Mouse (Mus musculus): ENCODE results near the gene Cdk2ap2. TPM values are rescaled to one million over a fixed set of nuclear protein-coding genes. Genes with fewer than 3 reads are reported as not detected.
"Not testable (repeated sequence)": the region's sequence is repeated elsewhere in the genome, so short reads cannot be mapped to it uniquely, and the experiment has no call there.

Gene Cdk2ap2
- total RNA-seq, 4 experiments from 2014 or later: 100 to 146 (median 129) TPM

DNA sequence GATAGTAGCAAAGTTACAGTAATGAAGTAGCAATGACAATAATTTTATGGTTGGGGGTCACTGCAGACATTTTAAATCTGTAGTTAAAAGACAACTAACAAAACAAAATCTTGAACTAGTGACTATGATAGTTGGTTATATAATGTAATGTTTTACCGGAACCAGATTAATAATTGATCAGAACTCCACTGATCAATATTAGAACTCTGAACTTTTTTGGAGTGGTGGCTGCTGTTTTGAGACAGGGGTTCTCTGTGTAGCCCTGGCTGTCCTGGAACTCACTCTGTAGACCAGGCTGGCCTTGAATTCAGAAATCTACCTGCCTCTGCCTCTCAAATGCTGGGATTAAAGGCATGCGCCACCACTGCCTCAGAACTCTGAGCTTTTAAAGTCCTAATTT lies 28.7 kb upstream of the Cdk2ap2 start:
- not testable (repeated sequence) for DNase-seq

- DNase-seq: no peak
These were observed 28.1 kb upstream of the Cdk2ap2 start for GRCm38 (mm10) chr19:4068717-4069410.

- DNase-seq: no peak
These were observed 26.7 kb upstream of the Cdk2ap2 start for GRCm38 (mm10) chr19:4070311-4070710.

DNA sequence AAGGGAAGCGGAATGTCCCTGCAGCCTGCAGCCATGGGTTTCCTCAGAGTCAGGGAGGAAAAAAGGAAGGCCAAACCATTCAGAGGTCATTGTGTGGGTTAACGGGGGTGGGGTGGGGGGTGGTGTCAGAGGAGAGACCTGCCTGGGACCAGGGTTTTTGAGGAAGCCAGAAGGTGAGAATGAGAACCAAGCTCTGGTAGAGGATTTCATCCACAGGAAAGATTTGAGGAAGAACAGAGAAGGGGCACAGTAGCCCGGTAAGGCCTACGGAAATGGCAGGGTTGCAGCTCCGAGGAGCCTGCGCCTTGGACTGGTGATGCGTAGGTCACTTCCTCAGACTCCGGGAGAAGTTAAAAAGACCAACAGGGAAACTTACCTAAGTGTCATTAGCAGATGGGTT lies 26.2 kb upstream of the Cdk2ap2 start:
- no peak for DNase-seq

GRCm38 (mm10) chr19:4071406-4071805 lies 25.6 kb upstream of the Cdk2ap2 start:
- no peak for DNase-seq

GRCm38 (mm10) chr19:4072706-4073424 lies 24.1 kb upstream of the Cdk2ap2 start:
- no peak for DNase-seq

- DNase-seq: no peak
These were observed 21.5 kb upstream of the Cdk2ap2 start for GRCm38 (mm10) chr19:4075531-4075930.

DNA sequence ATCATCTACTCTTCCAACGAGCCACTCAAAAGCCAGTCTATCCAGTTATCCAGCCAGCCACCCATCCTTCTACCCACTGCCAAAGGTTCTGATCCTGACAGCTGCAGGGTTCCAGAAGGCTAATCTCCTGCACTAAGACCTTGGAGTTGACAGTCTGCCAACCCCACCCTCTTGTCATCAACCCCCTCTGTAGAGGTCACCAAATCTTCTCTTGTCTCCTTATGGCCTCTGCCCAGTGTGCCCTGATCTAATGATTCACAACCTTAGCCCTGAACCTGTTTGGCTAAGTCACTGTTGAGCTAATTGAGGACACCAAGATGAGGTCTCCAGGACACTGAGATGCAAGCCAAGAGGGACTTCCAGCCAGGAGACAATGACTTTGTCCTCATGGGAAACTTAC lies 17.4 kb upstream of the Cdk2ap2 start:
- DNase-seq: no peak

DNA sequence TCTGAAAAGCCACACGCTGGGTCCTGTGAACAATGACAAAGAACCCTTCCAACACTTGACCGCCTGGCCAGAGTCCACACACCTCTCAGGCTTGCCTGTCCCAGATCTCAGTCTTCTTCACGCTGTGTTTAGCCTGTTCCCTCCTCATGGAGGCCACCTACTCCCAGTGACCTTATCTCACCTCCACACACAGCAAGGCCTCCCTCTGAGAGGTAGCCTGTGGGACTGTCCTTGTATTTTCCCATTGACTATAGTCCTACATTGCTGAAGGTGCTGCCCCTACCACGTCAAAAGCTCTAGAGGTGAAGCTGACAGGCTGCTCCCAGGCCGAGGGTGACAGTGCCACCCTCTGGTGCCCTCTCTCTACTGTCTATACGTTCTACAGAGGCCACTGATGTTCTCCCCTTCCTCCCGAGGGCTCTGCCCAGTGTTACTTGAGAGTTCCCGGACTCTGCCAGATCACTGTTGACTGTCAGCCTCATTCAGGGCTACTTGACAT lies 16.4 kb upstream of the Cdk2ap2 start:
- no peak for DNase-seq

- no peak for DNase-seq
These were observed 15.6 kb upstream of the Cdk2ap2 start, which contains the start of gene Cabp2 for GRCm38 (mm10) chr19:4081394-4081793. Gene Cabp2 (plus strand): TSS chr19:4081578.

DNA sequence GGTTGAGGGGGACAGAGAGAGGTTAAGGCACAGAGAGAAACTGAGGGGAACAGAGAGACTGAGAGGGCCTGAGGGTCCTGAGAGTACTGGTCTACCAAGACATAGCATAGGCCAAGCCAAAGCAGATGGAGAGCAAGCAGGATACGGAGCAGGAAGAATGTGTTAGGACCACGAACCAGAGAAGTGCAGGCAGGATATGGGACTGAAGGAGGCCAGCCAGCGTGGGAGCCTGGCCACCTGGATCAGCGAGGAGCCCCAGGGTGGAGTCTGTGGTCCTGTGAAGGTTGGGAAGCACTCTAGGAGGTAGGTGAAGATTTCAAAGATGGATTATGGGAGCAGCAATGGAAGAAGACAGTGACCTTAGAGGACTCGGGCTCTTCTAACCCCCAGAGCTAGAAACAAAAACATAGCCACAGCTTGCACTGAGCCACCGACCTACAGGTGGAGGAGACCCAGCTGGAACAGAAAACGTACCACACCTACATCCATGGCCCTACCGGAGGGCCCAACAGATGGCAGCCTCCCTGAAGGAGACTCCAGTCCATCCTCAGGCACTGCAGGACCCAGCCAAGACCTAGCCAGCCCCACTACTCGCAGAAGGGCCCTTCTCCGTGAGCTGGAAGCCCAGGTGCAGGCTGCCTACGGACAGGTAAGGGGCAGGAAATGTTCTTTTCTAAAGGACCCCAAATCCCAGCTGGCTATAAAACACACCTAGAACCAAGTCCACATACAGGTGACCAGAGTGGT lies 14.6 kb upstream of the Cdk2ap2 start:
- no peak for DNase-seq

- no peak for DNase-seq
These were observed 13.7 kb upstream of the Cdk2ap2 start for GRCm38 (mm10) chr19:4083316-4083715.

GRCm38 (mm10) chr19:4083826-4084225 lies 13.2 kb upstream of the Cdk2ap2 start:
- no peak for DNase-seq

DNA sequence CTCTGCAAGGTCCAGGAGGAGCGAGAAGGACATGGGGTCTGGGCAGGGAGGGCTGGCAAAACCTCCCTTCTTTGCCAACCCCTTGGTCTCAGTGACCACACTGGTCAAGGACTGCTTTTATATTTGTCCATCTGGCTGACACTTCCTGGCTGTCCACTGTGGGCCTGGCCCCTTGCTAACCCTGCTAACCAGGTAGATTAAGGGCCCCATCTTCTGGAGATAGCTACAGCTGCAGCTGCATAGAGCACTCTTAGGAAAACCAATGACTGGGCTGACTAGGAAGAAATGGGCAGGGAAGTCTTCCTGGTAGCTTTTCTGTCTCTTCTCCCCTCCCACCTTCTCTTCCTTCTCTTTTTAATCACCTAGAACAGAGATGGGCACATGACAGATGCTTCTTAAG lies 12.0 kb upstream of the Cdk2ap2 start:
- no peak for DNase-seq

DNA sequence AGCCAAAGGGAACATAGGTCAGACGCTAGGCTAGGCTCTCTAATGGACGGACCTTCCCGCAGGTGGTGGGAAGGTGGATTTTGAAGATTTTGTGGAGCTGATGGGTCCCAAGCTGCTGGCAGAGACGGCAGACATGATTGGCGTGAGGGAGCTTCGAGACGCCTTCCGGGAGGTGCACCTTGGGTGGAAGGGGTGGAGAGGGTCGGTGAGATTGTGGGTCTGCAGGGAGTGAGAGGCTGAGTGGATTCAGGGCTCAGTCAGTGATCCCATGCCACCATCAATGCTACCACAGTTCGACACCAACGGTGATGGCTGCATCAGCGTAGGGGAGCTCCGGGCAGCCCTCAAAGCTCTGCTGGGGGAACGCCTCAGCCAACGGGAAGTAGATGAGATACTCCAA lies 10.8 kb upstream of the Cdk2ap2 start:
- no peak for DNase-seq

DNA sequence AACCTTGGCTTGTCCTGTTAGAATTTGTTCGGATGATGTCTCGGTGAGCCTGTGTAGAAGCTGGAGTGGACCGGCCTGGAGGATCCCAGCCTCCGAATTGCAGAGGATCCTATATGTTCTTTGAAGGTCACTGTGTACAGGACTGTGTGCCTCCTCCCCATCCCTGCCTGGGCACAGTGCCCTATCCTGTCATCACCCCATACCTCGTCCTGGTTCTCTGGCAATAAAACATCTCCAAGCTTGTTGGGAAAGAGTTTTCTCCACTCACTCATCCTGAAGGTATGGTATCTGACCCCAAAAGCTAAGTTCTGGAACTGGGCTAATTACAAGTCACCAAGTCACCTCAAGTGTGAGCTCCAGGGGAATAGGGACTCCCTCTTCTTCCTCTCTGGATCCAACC lies 9.9 kb upstream of the Cdk2ap2 start:
- DNase-seq: no peak

DNA sequence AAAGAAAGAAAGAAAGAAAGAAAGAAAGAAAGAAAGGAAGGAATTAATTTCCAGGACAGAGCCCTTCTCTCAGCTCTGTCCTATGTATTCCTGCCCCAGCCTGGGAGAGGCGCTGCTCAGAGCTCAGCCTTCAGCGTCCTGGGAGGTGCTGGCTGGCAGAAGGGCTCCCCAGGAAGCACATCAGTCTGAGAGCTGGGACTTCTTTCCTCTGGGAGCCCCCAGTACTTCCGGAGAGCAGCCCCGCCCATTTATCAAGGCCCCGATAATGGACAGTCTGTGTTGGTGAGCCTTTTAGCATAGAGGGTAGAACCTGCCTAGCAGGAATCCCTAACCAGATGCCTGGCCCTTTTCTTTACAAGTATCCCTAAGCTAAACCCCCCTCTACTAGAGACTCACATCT lies 8.8 kb upstream of the Cdk2ap2 start:
- DNase-seq: no peak

GRCm38 (mm10) chr19:4089128-4089527 lies 7.9 kb upstream of the Cdk2ap2 start:
- DNase-seq: no peak

DNA sequence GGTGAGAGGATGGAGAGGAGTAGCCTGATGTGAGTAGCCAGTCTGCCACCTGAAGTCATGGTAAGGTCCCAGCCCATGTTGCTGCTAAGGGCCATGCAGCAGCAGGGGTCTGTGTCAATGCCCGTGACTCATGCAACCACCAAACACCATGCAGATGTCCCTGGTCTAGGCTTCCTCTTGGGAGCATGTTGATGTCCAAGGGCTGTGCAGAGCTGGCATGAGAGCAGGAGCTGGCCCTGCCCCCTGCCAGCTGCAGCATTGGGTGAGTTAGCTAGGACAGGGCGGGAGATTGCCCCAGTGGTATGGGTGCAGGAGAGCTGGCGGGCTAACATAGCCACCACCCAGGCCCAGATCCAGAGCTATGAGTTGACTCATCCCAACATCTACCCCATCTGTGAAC lies 6.5 kb upstream of the Cdk2ap2 start:
- no peak for DNase-seq

DNA sequence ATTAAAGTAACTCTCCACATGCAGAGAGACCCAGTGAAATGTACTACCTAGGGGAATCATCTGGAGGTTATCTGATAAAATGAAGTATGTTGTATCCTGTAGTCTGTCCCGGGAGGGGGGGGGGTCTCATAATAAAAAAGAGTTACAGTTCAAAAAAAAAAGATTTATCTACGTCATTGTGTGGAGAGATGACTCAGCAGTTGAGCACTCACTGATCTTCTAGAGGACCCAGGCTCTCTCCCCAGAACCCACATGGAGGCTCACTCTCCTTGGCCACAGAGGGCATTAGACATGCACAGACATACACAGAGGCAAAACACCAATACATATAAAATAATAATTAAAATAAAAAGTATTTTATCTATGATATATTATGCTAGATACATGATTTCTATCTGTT lies 5.6 kb upstream of the Cdk2ap2 start:
- DNase-seq: no peak

DNA sequence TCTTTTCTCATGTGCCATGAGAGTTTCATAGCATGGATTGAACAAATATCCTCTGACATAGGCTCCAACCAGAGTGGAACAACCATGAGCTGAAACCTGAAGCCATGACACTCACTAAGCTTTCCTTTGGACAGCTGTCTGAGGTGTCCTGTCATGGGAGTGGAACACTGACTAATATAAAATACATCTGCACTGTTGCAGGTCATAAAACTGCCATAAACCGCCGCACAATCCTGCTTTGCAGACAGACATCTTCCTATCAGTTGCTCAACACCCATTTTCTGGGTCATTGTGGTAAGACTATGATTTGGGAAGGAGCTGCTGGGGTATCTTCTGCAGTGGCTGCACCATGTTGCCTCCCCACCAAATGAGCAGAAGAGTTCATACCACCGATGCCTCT lies 4.2 kb upstream of the Cdk2ap2 start:
- DNase-seq: no peak

DNA sequence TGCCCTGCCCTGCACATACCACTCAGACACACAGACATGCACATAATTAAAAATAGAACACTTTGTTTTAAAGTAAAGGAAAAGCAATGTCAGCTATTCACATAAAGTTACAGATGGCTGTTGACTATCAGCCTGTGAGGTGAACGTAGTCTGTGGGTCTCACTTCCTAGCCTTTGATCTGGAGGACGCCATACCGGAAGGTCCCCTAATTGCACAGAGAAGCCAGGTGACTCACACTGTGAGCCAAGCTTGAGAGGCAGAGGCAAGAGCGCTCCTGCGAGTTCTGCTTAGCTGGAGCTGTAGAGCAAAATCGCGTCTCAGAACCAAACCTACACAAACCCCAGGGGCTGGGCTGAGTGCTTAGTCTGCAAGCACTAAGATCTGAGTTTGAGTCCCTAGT lies 3.2 kb upstream of the Cdk2ap2 start:
- no peak for DNase-seq

GRCm38 (mm10) chr19:4094348-4094747 lies 2.6 kb upstream of the Cdk2ap2 start:
- DNase-seq: no peak

Data from adrenal gland, adult 8-10 months (tissue).